35 mouse cellular contexts compared by ENCODE assay signal in the genomic region with DNA sequence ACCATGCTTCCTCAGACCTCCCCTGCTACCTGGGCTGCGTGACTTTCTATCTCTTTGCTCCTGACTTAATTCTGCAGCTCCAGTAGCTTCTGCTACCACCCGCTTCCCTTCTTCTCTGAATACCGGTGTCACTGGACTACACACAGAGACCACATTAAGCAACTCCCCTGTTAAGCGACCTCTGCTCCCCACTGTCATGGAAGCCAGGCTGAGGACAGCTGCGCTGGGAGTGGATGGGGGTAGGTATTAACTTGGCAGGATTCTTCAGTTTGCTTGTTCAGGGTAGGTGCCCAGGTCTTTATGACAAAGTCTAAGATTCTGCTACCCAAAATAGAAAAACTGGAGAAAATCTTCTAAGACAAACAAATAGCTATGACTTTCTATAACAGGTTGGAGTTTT.
"Had no signal": no experiment of that assay in that cellular context is flagged by ENCODE, and none has a peak within 500 bp of the region (broad histone marks: within the 10 kb centered on the region; RNA-seq: fewer than 3 reads in every experiment).

No protein-coding gene starts in this region.

- H3K4me2 ChIP-seq: heart, embryonic 11.5 days; heart, embryonic 12.5 days; heart, embryonic 13.5 days; heart, embryonic 15.5 days; hindbrain, embryonic 12.5 days; hindbrain, embryonic 13.5 days; hindbrain, embryonic 14.5 days; hindbrain, embryonic 15.5 days; intestine, embryonic 15.5 days; kidney, embryonic 15.5 days had no signal

- H3K4me1 ChIP-seq: heart, embryonic 10.5 days; heart, embryonic 12.5 days; heart, embryonic 13.5 days; heart, embryonic 15.5 days; hindbrain, embryonic 10.5 days; hindbrain, embryonic 12.5 days; hindbrain, embryonic 13.5 days; hindbrain, embryonic 15.5 days; intestine, embryonic 15.5 days; kidney, embryonic 15.5 days had no signal

- H3K9ac ChIP-seq: heart, embryonic 12.5 days; heart, embryonic 13.5 days; heart, embryonic 15.5 days; hindbrain, embryonic 12.5 days; hindbrain, embryonic 13.5 days; hindbrain, embryonic 14.5 days; hindbrain, embryonic 15.5 days; intestine, embryonic 15.5 days; kidney, embryonic 15.5 days had no signal

- H3K9me3 ChIP-seq: heart, embryonic 10.5 days; heart, embryonic 13.5 days; heart, embryonic 15.5 days; hindbrain, embryonic 10.5 days; hindbrain, embryonic 12.5 days; hindbrain, embryonic 13.5 days; hindbrain, embryonic 15.5 days; intestine, embryonic 15.5 days; kidney, embryonic 15.5 days had no signal

- H3K36me3 ChIP-seq: heart, embryonic 10.5 days; heart, embryonic 12.5 days; heart, embryonic 13.5 days; heart, embryonic 15.5 days; hindbrain, embryonic 10.5 days; hindbrain, embryonic 12.5 days; hindbrain, embryonic 13.5 days; hindbrain, embryonic 15.5 days; intestine, embryonic 15.5 days; kidney, embryonic 15.5 days had no signal

- H3K4me3 ChIP-seq: heart, embryonic 10.5 days; heart, embryonic 12.5 days; heart, embryonic 13.5 days; heart, embryonic 15.5 days; hindbrain, embryonic 10.5 days; hindbrain, embryonic 12.5 days; hindbrain, embryonic 13.5 days; hindbrain, embryonic 15.5 days; intestine, embryonic 15.5 days; kidney, embryonic 15.5 days; layer of hippocampus, adult 2 months had no signal

- ATAC-seq: hindbrain, embryonic 16.5 days; hindbrain, postnatal 0 days; inflammation-experienced regulatory T-cells, adult 6 months; intestine, embryonic 15.5 days; intestine, embryonic 16.5 days; intestine, postnatal 0 days had no signal

- H3K27ac ChIP-seq: heart, embryonic 10.5 days; heart, embryonic 13.5 days; heart, embryonic 15.5 days; hindbrain, embryonic 10.5 days; hindbrain, embryonic 12.5 days; hindbrain, embryonic 13.5 days; hindbrain, embryonic 14.5 days; hindbrain, embryonic 15.5 days; hindbrain, postnatal 0 days; intestine, embryonic 15.5 days; kidney, embryonic 15.5 days; kidney, postnatal 0 days; layer of hippocampus, adult 2 months had no signal

- DNase-seq: heart, postnatal 10 days; heart, postnatal 14 days; heart, postnatal 36 days; heart, postnatal 4 days; kidney, adult 11 months; kidney, adult 18-20 months; kidney, adult 2 months; kidney, adult 8-10 months; kidney, adult 9 months; kidney, postnatal 10 days; kidney, postnatal 14 days; kidney, postnatal 25 days; kidney, postnatal 36 days; kidney, postnatal 4 days; layer of hippocampus, adult 9-11 months; layer of hippocampus, postnatal 36 days had no signal

- H3K27me3 ChIP-seq: heart, embryonic 12.5 days; heart, embryonic 13.5 days; heart, embryonic 15.5 days; hindbrain, embryonic 12.5 days; hindbrain, embryonic 13.5 days; hindbrain, embryonic 15.5 days; intestine, embryonic 15.5 days; kidney, embryonic 15.5 days had no signal
